Mouse (Mus musculus) urinary bladder, postnatal 14 days (tissue): ENCODE results near the gene Nosip.
"Not testable (repeated sequence)": the region's sequence is repeated elsewhere in the genome, so short reads cannot be mapped to it uniquely, and the experiment has no call there.

Source experiments
- DNase-seq: peaks from one replicate; pipeline ENCODE4 v3.0.0; 2021; ENCODE audit warnings: low spot score

Nosip gene

GRCm38 (mm10) chr7:45091001-45091990 is 29.1 kb downstream of the Nosip start:
- DNase-seq = no peak

GRCm38 (mm10) chr7:45092048-45092447 is 29.8 kb downstream of the Nosip start, which contains the start of gene Rcn3:
Rcn3 (minus strand) TSS chr7:45092221.
- DNase-seq = peak; percentile 88

- DNase-seq = no peak
These were observed 30.7 kb downstream of the Nosip start for GRCm38 (mm10) chr7:45092828-45093515.

GRCm38 (mm10) chr7:45093516-45093905 is 31.3 kb downstream of the Nosip start:
- DNase-seq = no peak

- DNase-seq = no peak
These were observed 31.9 kb downstream of the Nosip start for GRCm38 (mm10) chr7:45094121-45094520.

- no peak for DNase-seq
These were observed 33.1 kb downstream of the Nosip start for GRCm38 (mm10) chr7:45095367-45095766.

GRCm38 (mm10) chr7:45095965-45096364 is 33.7 kb downstream of the Nosip start:
- not testable (repeated sequence) for DNase-seq

- DNase-seq = no peak
These were observed 35.2 kb downstream of the Nosip start for GRCm38 (mm10) chr7:45097479-45097878.

GRCm38 (mm10) chr7:45098541-45099240 is 36.5 kb downstream of the Nosip start:
- DNase-seq = no peak

- no peak for DNase-seq
These were observed 37.8 kb downstream of the Nosip start for GRCm38 (mm10) chr7:45100046-45100445.

GRCm38 (mm10) chr7:45102441-45102840 is 40.2 kb downstream of the Nosip start:
- no peak for DNase-seq

- DNase-seq = no peak
These were observed 40.8 kb downstream of the Nosip start for GRCm38 (mm10) chr7:45102940-45103585.

GRCm38 (mm10) chr7:45103652-45104180 is 41.5 kb downstream of the Nosip start, which contains the start of gene Fcgrt:
Fcgrt (minus strand) TSS chr7:45103851.
- DNase-seq = peak; percentile 93

GRCm38 (mm10) chr7:45104941-45105340 is 42.7 kb downstream of the Nosip start:
- no peak for DNase-seq

- no peak for DNase-seq
These were observed 43.3 kb downstream of the Nosip start for GRCm38 (mm10) chr7:45105491-45105890.

GRCm38 (mm10) chr7:45106441-45106840 is 44.2 kb downstream of the Nosip start:
- no peak for DNase-seq

- no peak for DNase-seq
These were observed 44.9 kb downstream of the Nosip start for GRCm38 (mm10) chr7:45107052-45107645.

- not testable (repeated sequence) for DNase-seq
These were observed 47.9 kb downstream of the Nosip start for GRCm38 (mm10) chr7:45110089-45110488.

GRCm38 (mm10) chr7:45111940-45112339 is 49.7 kb downstream of the Nosip start:
- DNase-seq = no peak

- DNase-seq = no peak
These were observed 50.3 kb downstream of the Nosip start for GRCm38 (mm10) chr7:45112529-45112928.

GRCm38 (mm10) chr7:45113476-45113875 is 51.2 kb downstream of the Nosip start:
- no peak for DNase-seq
